Mouse (Mus musculus): ENCODE measurements around the gene Itln1. TPM values are rescaled to one million over a fixed set of nuclear protein-coding genes. Genes with fewer than 3 reads are reported as not detected.

Itln1 gene
- polyA plus RNA-seq, 2 experiments, result not detected

- DNase-seq (ENCODE audit: low read depth in 3 of 3, low spot score in 3 of 3), result no peak
- Histone ChIP-seq H3K27ac (no peak overlapping the region), H3K4me1 (replicated peaks; ENCODE audit: control insufficient read depth in 2 of 2, insufficient read depth in 2 of 2, low read length in 1 of 2) (peaks cover 5 to 10% of the 10 kb centered on the region in 2 experiments), H3K4me2 (ENCODE audit: low read depth) (peak overlapping the region; percentile 95), H3K9me3 (ENCODE audit: control insufficient read depth, low read length) (no peaks in the 10 kb centered on the region), H3K36me3 (replicated peaks; ENCODE audit: control insufficient read depth, insufficient read depth, low read depth) (no peaks in the 10 kb centered on the region), H3K27me3 (ENCODE audit: control insufficient read depth, insufficient read depth, low read length) (no peaks in the 10 kb centered on the region), H3K9ac (replicated peaks) (peak overlapping the region; percentile 20), H3K4me3 (ENCODE audit: insufficient read depth in 1 of 2, low read depth in 2 of 2, low read length in 2 of 2) (peak overlapping the region; percentile 14 to 23; a peak in 3 of 4 replicates)
- no peak for ATAC-seq (ENCODE audit: insufficient read depth)
- 21% methylated on average over 4 of the region's 4 CpGs for WGBS (ENCODE audit: insufficient replicate concordance)
- TF ChIP-seq CTCF (IDR thresholded peaks at IDR 0.05; ENCODE audit: low read depth) (no peak), EP300 (IDR thresholded peaks at IDR 0.05; ENCODE audit: low read depth) (0 out of 2 replicates have a peak, but pooled peaks have one; percentile 13)
Observed at GRCm38 (mm10) chr1:171504586-171504985, 30.5 kb downstream of the Itln1 start.

GRCm38 (mm10) chr1:171503592-171504291 is 31.4 kb downstream of the Itln1 start:
- Histone ChIP-seq H3K4me3 (ENCODE audit: insufficient read depth in 1 of 2, low read depth in 2 of 2, low read length in 2 of 2) (peak overlapping the region; percentile 59 to 67), H3K36me3 (replicated peaks; ENCODE audit: control insufficient read depth, insufficient read depth, low read depth) (no peaks in the 10 kb centered on the region), H3K9me3 (ENCODE audit: control insufficient read depth, low read length) (no peaks in the 10 kb centered on the region), H3K27ac (peak overlapping the region; percentile 31), H3K9ac (replicated peaks) (peak overlapping the region; percentile 66), H3K4me1 (replicated peaks; ENCODE audit: control insufficient read depth in 2 of 2, insufficient read depth in 2 of 2, low read length in 1 of 2) (peaks cover 5 to 10% of the 10 kb centered on the region in 2 experiments), H3K4me2 (ENCODE audit: low read depth) (peak overlapping the region; percentile 95), H3K27me3 (ENCODE audit: control insufficient read depth, insufficient read depth, low read length) (no peaks in the 10 kb centered on the region)
- ATAC-seq (ENCODE audit: insufficient read depth) (peak; percentile 32), DNase-seq (ENCODE audit: low read depth in 3 of 3, low spot score in 3 of 3) (peak; percentile 39 to 55 (median 53))
- WGBS (ENCODE audit: insufficient replicate concordance), result under 1% methylated on average over 53 of the region's 53 CpGs
- TF ChIP-seq CTCF (IDR thresholded peaks at IDR 0.05; ENCODE audit: low read depth), result no peak

GRCm38 (mm10) chr1:171503250-171503591 is 31.9 kb downstream of the Itln1 start, which contains the start of gene Alyref2:
TSS of gene Alyref2 (plus strand) at chr1:171503478.
- Histone ChIP-seq H3K4me3 (ENCODE audit: insufficient read depth in 1 of 2, low read depth in 2 of 2, low read length in 2 of 2) (peak within 1 kb of the TSS; percentile 59 to 67), H3K9ac (replicated peaks) (peak within 1 kb of the TSS; percentile 66), H3K9me3 (ENCODE audit: control insufficient read depth, low read length) (no peaks in the 10 kb centered on the region), H3K4me2 (ENCODE audit: low read depth) (peak within 1 kb of the TSS; percentile 95), H3K4me1 (replicated peaks; ENCODE audit: control insufficient read depth in 2 of 2, insufficient read depth in 2 of 2, low read length in 1 of 2) (peaks cover 5 to 10% of the 10 kb centered on the region in 2 experiments), H3K27me3 (ENCODE audit: control insufficient read depth, insufficient read depth, low read length) (no peaks in the 10 kb centered on the region), H3K36me3 (replicated peaks; ENCODE audit: control insufficient read depth, insufficient read depth, low read depth) (no peaks in the 10 kb centered on the region), H3K27ac (peak within 1 kb of the TSS; percentile 31)
- WGBS (ENCODE audit: insufficient replicate concordance), result under 1% methylated on average over 19 of the region's 19 CpGs
- ATAC-seq (ENCODE audit: insufficient read depth) (peak; percentile 78), DNase-seq (ENCODE audit: low read depth in 3 of 3, low spot score in 3 of 3) (peak; percentile 85 to 89 (median 88))
- TF ChIP-seq CTCF (IDR thresholded peaks at IDR 0.05; ENCODE audit: low read depth) (peak; percentile 93), EP300 (IDR thresholded peaks at IDR 0.05; ENCODE audit: low read depth) (peak; percentile 14; the same call in 1 of the 2 replicates)

GRCm38 (mm10) chr1:171502388-171503249 is 32.5 kb downstream of the Itln1 start:
- WGBS (ENCODE audit: insufficient replicate concordance), result under 1% methylated on average over 14 of the region's 14 CpGs
- Histone ChIP-seq H3K4me3 (ENCODE audit: insufficient read depth in 1 of 2, low read depth in 2 of 2, low read length in 2 of 2) (no peak overlapping the region; a peak in 1 of 4 replicates), H3K27me3 (ENCODE audit: control insufficient read depth, insufficient read depth, low read length) (no peaks in the 10 kb centered on the region), H3K36me3 (replicated peaks; ENCODE audit: control insufficient read depth, insufficient read depth, low read depth) (no peaks in the 10 kb centered on the region), H3K9ac (replicated peaks) (peak overlapping the region; percentile 37), H3K27ac (peak overlapping the region; percentile 31), H3K4me1 (replicated peaks; ENCODE audit: control insufficient read depth in 2 of 2, insufficient read depth in 2 of 2, low read length in 1 of 2) (peaks cover 5 to 10% of the 10 kb centered on the region in 2 experiments), H3K4me2 (ENCODE audit: low read depth) (peak overlapping the region; percentile 95), H3K9me3 (ENCODE audit: control insufficient read depth, low read length) (no peaks in the 10 kb centered on the region)
- DNase-seq (ENCODE audit: low read depth in 3 of 3, low spot score in 3 of 3), result peak; percentile 74 to 82 (median 75)
- ATAC-seq (ENCODE audit: insufficient read depth), result peak; percentile 81
- peak; percentile 68 for TF ChIP-seq CTCF (IDR thresholded peaks at IDR 0.05; ENCODE audit: low read depth)
- peak; percentile 47 for TF ChIP-seq EP300 (IDR thresholded peaks at IDR 0.05; ENCODE audit: low read depth)
